Mouse (Mus musculus): ENCODE measurements at regions not wholly inside any gene's neighbourhood (a gene's known extent, or its start where the extent isn't known, plus 50 kb on each side); places are given as distances from the start of the nearest gene placed in this dataset.

DNA sequence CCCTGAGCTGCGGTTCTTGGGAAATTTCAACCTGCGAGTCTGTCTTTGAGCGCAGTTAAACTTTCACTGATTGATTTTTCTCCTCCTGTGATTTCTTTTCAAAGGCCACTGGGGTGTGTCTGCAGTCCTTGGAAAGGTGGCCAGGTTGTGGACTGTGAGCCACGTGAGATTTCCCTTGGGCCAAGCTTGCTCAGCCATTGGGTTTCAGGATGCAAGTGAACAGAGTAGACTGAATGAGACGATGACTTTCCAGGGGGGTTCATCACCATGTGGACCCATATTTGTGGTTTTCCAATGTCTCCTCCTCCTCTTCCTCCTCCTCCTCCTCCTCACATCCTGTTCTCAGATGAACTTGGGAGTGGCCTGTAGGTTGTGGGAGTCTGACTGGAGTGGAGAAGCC, 59.0 kb upstream of the Ppara start:
- no peak for TF ChIP-seq POLR2A (IDR thresholded peaks at IDR 0.05; ENCODE audit: low read depth, low read length)
- no peak for TF ChIP-seq CTCF (IDR thresholded peaks at IDR 0.05; ENCODE audit: extremely low read depth, insufficient read depth, insufficient read length, insufficient replicate concordance)

All from spleen, adult 2 months (tissue).